Mouse (Mus musculus): ENCODE results near the gene 1110057P08Rik.
"Not testable (repeated sequence)": the region's sequence is repeated elsewhere in the genome, so short reads cannot be mapped to it uniquely, and the experiment has no call there.

Gene 1110057P08Rik

DNA sequence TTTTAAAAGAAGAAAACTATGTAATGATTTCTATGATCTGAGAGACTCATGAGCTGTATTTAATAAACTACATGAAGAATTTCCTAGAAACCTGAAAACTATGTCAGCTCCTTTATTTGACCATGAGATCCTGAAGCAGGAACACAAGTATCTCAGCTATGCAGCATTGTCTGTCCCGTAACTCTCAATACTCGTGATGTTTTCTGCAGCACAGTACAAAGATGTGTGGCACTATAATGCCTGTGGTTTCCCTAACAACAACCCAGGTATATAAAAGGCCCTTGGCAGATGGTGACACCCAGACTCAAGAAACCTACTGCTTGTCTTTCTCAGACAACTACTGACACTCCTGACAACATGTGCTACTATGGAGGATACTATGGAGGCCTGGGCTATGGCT, at the start of gene 1110057P08Rik:
Gene 1110057P08Rik, plus strand, starts transcription at position 301 of the 400 bp plus-strand sequence.
- DNase-seq: no peak

DNA sequence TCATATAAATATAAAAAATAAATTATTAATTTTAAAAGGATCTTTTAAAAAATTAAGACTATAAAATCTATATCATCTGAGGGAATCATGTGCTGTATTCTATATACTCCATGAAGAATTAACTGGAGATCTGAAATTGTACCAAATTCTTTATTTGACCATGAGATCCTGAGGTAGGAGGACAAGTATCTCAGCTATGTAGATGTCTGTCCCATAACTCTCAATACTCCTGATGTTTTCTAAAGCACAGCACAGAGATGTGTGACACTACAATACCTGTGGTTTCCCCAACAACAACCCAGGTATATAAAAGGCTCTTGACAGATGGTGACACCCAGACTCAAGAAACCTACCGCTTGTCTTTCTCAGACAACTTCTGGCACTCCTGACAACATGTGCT, 34.0 kb upstream of the 1110057P08Rik start, which contains the start of gene Gm6358:
Gene Gm6358, plus strand, starts transcription at position 301 of the 400 bp plus-strand sequence.
- DNase-seq: no peak

DNA sequence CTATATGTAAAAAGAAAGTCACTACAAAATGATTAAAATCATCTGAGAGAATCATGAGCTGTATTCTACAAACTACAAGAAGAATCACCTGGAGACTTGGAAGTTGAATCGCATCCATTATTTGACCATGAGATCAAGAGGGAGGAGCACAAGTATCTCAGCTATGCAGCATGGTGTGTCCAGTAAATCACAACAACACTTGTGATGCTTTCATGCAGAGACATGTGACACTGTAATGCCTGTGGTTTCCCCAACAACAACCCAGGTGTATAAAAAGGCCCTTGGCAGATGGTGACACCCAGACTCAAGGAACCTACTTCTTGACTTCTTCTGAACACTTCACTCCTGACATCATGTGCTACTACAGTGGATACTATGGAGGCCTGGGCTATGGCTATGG, 23.7 kb upstream of the 1110057P08Rik start, which contains the start of gene Gm10061:
Gene Gm10061, plus strand, starts transcription at position 301 of the 400 bp plus-strand sequence.
- DNase-seq: no peak

DNA sequence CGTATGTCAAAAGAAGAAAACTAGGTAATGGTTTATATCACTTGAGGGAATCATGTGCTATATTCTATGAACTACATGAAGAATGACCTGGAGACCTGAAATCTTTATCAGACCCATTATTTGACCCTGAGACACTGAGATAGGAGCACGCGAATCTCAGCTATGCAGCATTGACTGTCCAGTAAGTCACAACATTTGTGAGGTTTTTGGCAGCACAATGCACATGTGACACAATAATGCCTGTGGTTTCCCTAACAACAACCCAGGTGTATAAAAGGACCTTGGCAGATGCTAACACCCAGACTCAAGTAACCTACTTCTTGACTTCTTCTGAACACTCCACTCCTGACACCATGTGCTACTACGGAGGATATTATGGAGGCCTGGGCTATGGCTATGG, 16.9 kb upstream of the 1110057P08Rik start, which contains the start of gene Gm9789:
Gene Gm9789, plus strand, starts transcription at position 301 of the 400 bp plus-strand sequence.
- no peak for DNase-seq

DNA sequence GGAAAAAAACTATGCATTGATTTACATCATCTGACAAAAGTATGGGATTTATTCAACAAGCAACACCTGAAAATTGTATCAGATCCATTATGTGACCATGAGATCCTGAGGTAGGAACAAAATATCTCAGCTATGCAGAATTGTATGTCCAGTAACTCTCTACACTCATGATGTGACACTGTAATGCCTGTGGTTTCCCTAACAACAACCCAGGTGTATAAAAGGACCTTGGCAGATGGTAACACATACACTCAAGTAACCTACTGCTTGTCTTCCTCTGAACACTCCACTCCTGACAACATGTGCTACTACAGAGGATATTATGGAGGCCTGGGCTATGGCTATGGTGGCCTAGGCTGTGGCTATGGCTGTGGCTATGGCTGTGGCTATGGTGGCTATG, 5.3 kb upstream of the 1110057P08Rik start, which contains the start of gene Gm7735:
Gene Gm7735, plus strand, starts transcription at position 301 of the 400 bp plus-strand sequence.
- not testable (repeated sequence) for DNase-seq

DNA sequence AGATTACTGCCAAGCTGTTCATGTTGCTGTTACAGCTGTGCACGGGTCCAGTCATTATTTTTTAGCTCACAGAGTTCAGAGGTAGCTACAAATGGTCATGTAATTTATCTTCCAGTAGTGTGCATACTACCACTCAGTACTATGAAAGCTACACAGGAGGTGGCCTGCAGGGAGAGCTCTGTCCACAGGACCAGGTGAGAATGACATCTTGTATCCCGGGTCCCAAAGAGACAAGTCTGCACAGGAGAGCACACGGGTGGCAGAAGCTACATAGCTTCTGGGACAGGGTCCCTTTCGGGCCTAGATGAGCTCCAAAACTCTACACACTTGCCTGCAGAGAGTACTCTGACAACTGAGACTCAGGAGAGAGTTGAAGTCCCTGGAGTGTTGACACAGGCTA, 14.1 kb downstream of the 1110057P08Rik start:
- no peak for DNase-seq

DNA sequence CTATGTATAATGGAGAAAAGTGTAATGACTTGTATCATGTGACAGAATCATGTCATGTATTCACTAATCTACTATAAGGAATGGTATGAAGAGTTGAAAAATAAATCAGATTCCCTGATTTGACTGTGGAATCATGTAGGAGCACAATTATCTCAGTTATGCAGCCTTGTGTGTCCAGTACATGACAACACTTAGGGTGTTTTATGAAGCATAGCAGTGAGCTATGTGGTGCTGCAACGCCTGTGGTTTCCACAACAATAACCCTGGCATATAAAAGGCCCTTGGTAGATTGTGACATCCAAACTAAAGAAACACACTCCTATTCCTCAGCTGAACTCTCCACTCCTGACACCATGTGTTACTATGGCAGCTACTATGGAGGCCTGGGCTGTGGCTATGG, 31.0 kb downstream of the 1110057P08Rik start, which contains the start of gene Krtap20-2:
Gene Krtap20-2, plus strand, starts transcription at position 301 of the 400 bp plus-strand sequence.
- DNase-seq: no peak
